ENCODE assay signal across 8 mouse cellular contexts in the genomic region with DNA sequence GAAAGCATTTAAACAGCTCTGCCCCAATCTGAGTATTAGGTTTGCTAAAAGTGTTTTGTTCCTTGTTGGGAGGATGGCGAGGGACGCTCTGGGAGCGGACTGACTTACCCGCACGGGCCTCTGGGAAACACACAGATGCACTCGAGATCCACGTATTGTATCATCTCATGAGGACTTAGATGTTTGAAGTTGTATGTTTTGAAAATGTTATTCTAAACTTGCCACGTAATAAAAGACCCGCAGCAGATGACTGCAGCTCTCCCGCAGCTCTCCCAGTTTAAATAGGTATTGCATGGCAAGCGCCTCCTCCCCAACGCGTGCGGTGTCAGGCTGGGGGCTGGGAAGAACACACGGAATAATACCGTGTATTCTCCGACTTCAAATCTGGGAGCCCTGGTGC. TPM values are rescaled to one million over a fixed set of nuclear protein-coding genes. Genes with fewer than 3 reads are reported as not detected.
DNase-seq lines count a peak whose midpoint lies in the region; ATAC-seq and TF ChIP-seq lines count a peak whose summit lies in the region.

No protein-coding gene starts in this region.

- peak overlapping the region; percentile 28; the same call in 1 of the 2 replicates for H3K9ac ChIP-seq in kidney, postnatal 0 days (ENCODE audit: low read depth, low read length)
- H3K9ac ChIP-seq in hindbrain, postnatal 0 days (replicated peaks; ENCODE audit: low read length), result no peak overlapping the region

- WGBS in kidney, postnatal 0 days, result 2% methylated on average over 17 of the region's 17 CpGs
- WGBS in embryonic facial prominence, embryonic 10.5 days, result 2% methylated on average over 17 of the region's 17 CpGs
- whole genome bisulfite sequencing in hindbrain, postnatal 0 days, result 2% methylated on average over 17 of the region's 17 CpGs

- TF ChIP-seq CTCF in kidney, postnatal 0 days (IDR thresholded peaks at IDR 0.05; ENCODE audit: low read depth), result no peak
- no peak for TF ChIP-seq CTCF in hindbrain, postnatal 0 days (IDR thresholded peaks at IDR 0.05; ENCODE audit: low read depth)

- no peaks in the 10 kb centered on the region for H3K27me3 ChIP-seq in kidney, postnatal 0 days (ENCODE audit: insufficient read depth, low read length)
- H3K27me3 ChIP-seq in embryonic facial prominence, embryonic 10.5 days (replicated peaks; ENCODE audit: low read depth, poor library complexity, severe bottlenecking), result 0 out of 2 replicates have a peak, but pooled peaks cover 4% of the 10 kb centered on the region
- H3K27me3 ChIP-seq in hindbrain, postnatal 0 days (ENCODE audit: insufficient read depth, low read length), result no peaks in the 10 kb centered on the region

- H3K36me3 ChIP-seq in kidney, postnatal 0 days (ENCODE audit: insufficient read depth, low read length), result no peaks in the 10 kb centered on the region
- H3K36me3 ChIP-seq in embryonic facial prominence, embryonic 10.5 days (replicated peaks), result no peaks in the 10 kb centered on the region
- no peaks in the 10 kb centered on the region for H3K36me3 ChIP-seq in hindbrain, postnatal 0 days (ENCODE audit: insufficient read depth, low read length)

- H3K4me2 ChIP-seq in kidney, postnatal 0 days (ENCODE audit: low read length), result peak overlapping the region; percentile 62
- H3K4me2 ChIP-seq in hindbrain, postnatal 0 days (ENCODE audit: low read depth, low read length), result peak overlapping the region; percentile 66

- H3K9me3 ChIP-seq in kidney, postnatal 0 days (replicated peaks; ENCODE audit: low read length), result no peaks in the 10 kb centered on the region
- H3K9me3 ChIP-seq in embryonic facial prominence, embryonic 10.5 days, result no peaks in the 10 kb centered on the region
- H3K9me3 ChIP-seq in hindbrain, postnatal 0 days (ENCODE audit: low read length), result no peaks in the 10 kb centered on the region

- 0 out of 2 replicates have a peak overlapping the region, but pooled peaks have one; percentile 47 for H3K27ac ChIP-seq in kidney, postnatal 0 days
- H3K27ac ChIP-seq in embryonic facial prominence, embryonic 10.5 days (replicated peaks), result peak overlapping the region; percentile 54; the same call in 1 of the 2 replicates
- H3K27ac ChIP-seq in hindbrain, postnatal 0 days, result no peak overlapping the region

- ATAC-seq in kidney, postnatal 0 days (replicated peaks; ENCODE audit: low FRiP score, low read depth), result no peak
- no peak for ATAC-seq in hindbrain, postnatal 0 days
- no peak for ATAC-seq in inflammation-experienced regulatory T-cells, adult 6 months
- ATAC-seq in megakaryocyte-erythroid progenitor cell, adult 5-6 weeks (replicated peaks; ENCODE audit: low FRiP score, low TSS enrichment, poor library complexity, severe bottlenecking), result no peak

- H3K4me1 ChIP-seq in kidney, postnatal 0 days (replicated peaks; ENCODE audit: insufficient read depth, low read length), result no peaks in the 10 kb centered on the region
- peaks cover 12% of the 10 kb centered on the region for H3K4me1 ChIP-seq in embryonic facial prominence, embryonic 10.5 days
- H3K4me1 ChIP-seq in hindbrain, postnatal 0 days (ENCODE audit: insufficient read depth, low read length), result no peaks in the 10 kb centered on the region; the same call in 1 of the 2 replicates

- peak; percentile 41 for DNase-seq in kidney, postnatal 0 days (ENCODE audit: low spot score)
- DNase-seq in kidney, postnatal 14 days, result no peak
- DNase-seq in embryonic facial prominence, embryonic 10.5 days (ENCODE audit: low spot score), result peak; percentile 31
- peak; percentile 37 for DNase-seq in hindbrain, postnatal 0 days (ENCODE audit: low spot score)
- peak; percentile 34 for DNase-seq in neural tube, embryonic 10.5 days (ENCODE audit: extremely low spot score, low spot score)
- DNase-seq in ovary, adult 18-20 months (ENCODE audit: low spot score), result no peak

- H3K4me3 ChIP-seq in kidney, postnatal 0 days (replicated peaks; ENCODE audit: low read depth, low read length), result peak overlapping the region; percentile 23; the same call in 1 of the 2 replicates
- peak overlapping the region; percentile 52 for H3K4me3 ChIP-seq in embryonic facial prominence, embryonic 10.5 days
- peak overlapping the region; percentile 32 for H3K4me3 ChIP-seq in hindbrain, postnatal 0 days (ENCODE audit: low read length)

RNA-seq across cellular contexts. Expression of a gene that starts 33.0 kb away (rescaled TPM):
- 16.3 and 16.6 TPM in 2 replicates for polyA plus RNA-seq in kidney, postnatal 0 days (2015; fragmentation: Nextera tagmentation; extraction: Ambion mirVana)
- polyA plus RNA-seq in embryonic facial prominence, embryonic 10.5 days (2016; fragmentation: Nextera tagmentation; extraction: Ambion mirVana), result 31.2 and 32.0 TPM in 2 replicates
- total RNA-seq in hindbrain, postnatal 0 days (2014; rRNA removed), result 35.0 and 38.4 TPM in 2 replicates
- polyA plus RNA-seq in hindbrain, postnatal 0 days (2015; fragmentation: Nextera tagmentation; extraction: Ambion mirVana), result 11.2 and 11.5 TPM in 2 replicates
- 10 to 100 TPM; 13.7 to 21.7 (median 17.0) TPM for polyA plus RNA-seq in inflammation-experienced regulatory T-cells, adult 6 months (2017; shearing (Covaris generic))
- total RNA-seq in megakaryocyte-erythroid progenitor cell, adult 5-6 weeks (2014; fragmentation: Nextera tagmentation), result 91.7 and 92.2 TPM in 2 replicates
- total RNA-seq in megakaryocyte-erythroid progenitor cell, adult 5-6 weeks (2017), result 46.8 and 64.6 TPM in 2 replicates

Comparison
In these comparisons a context has a peak if more than half of its experiments do, and no peak if none do; other contexts are left out.
1. DNase-seq: peak in kidney, postnatal 0 days (single experiment), embryonic facial prominence, embryonic 10.5 days (single experiment), hindbrain, postnatal 0 days (single experiment) and neural tube, embryonic 10.5 days (single experiment); none in kidney, postnatal 14 days (single experiment) and ovary, adult 18-20 months (single experiment).
2. Peak in every context shown above with its lines, with median percentiles within 50 percentile points of each other: H3K4me3 ChIP-seq.